In the genomic region with DNA sequence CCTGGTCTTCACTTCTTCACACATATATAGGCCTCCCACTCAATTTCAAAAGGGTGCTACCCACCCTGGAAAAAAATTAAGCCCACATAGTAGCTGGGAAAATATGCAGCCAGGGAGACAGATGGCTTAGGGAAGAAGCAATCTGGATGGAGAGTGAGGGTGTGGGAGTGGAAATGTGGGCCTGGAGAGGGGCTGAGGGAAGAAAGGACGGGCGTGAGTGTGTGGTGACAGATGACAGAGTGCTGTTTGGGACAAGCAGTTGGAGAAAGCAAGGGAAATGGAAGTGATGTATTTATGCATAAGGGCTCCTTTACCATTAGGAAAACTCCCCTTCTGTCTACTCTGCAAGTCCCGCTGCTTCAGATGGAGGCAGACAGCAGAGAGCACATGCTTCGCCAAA, we compare ENCODE assay signal across 9 mouse cellular contexts.
A peak's percentile ranks its signal among the peaks of the same experiment; 100 is the strongest.
DNase-seq lines count a peak whose midpoint lies in the region; ATAC-seq lines count a peak whose summit lies in the region.
"Had no signal": no experiment of that assay in that cellular context is flagged by ENCODE, and none has a peak within 500 bp of the region (broad histone marks: within the 10 kb centered on the region; RNA-seq: fewer than 3 reads in every experiment).

No protein-coding gene starts in this region.

- H3K4me2 ChIP-seq in intestine, embryonic 14.5 days (ENCODE audit: low read length) = peak overlapping the region; percentile 2; the same call in 1 of the 2 replicates
- H3K4me2 ChIP-seq in intestine, embryonic 16.5 days (ENCODE audit: low read depth, low read length) = no peak overlapping the region
- peak overlapping the region; percentile 22 for H3K4me2 ChIP-seq in forebrain, embryonic 15.5 days (replicated peaks)
- 0 out of 2 replicates have a peak overlapping the region, but pooled peaks have one; percentile 16 for H3K4me2 ChIP-seq in neural tube, embryonic 13.5 days
- H3K4me2 ChIP-seq: embryonic facial prominence, embryonic 13.5 days had no signal

- no peak for ATAC-seq in intestine, embryonic 14.5 days (replicated peaks; ENCODE audit: low FRiP score, low TSS enrichment, low read depth)
- ATAC-seq in intestine, embryonic 16.5 days = no peak
- ATAC-seq in forebrain, embryonic 15.5 days (replicated peaks) = peak; percentile 94
- peak; percentile 34 for ATAC-seq in neural tube, embryonic 13.5 days (ENCODE audit: low read depth)
- no peak for ATAC-seq in erythroblast, adult 5-6 weeks (replicated peaks; ENCODE audit: low FRiP score, poor library complexity, severe bottlenecking)

- H3K4me3 ChIP-seq in intestine, embryonic 14.5 days (ENCODE audit: low read depth, low read length) = no peak overlapping the region
- no peak overlapping the region for H3K4me3 ChIP-seq in intestine, embryonic 16.5 days (ENCODE audit: low read length)
- H3K4me3 ChIP-seq in forebrain, embryonic 15.5 days = no peak overlapping the region
- no peak overlapping the region for H3K4me3 ChIP-seq in neural tube, embryonic 13.5 days
- H3K4me3 ChIP-seq: embryonic facial prominence, embryonic 13.5 days had no signal

- WGBS in intestine, embryonic 14.5 days = 31% methylated on average over 4 of the region's 4 CpGs
- WGBS in intestine, embryonic 16.5 days = 40% methylated on average over 4 of the region's 4 CpGs
- 10% methylated on average over 4 of the region's 4 CpGs for WGBS in forebrain, embryonic 15.5 days
- 18% methylated on average over 4 of the region's 4 CpGs for WGBS in neural tube, embryonic 13.5 days

- no peak overlapping the region for H3K9ac ChIP-seq in intestine, embryonic 14.5 days (ENCODE audit: low read length)
- H3K9ac ChIP-seq in intestine, embryonic 16.5 days (ENCODE audit: low read depth, low read length) = no peak overlapping the region
- no peak overlapping the region for H3K9ac ChIP-seq in forebrain, embryonic 15.5 days (replicated peaks)
- H3K9ac ChIP-seq in neural tube, embryonic 13.5 days = no peak overlapping the region
- H3K9ac ChIP-seq: embryonic facial prominence, embryonic 13.5 days had no signal

- no peaks in the 10 kb centered on the region for H3K27me3 ChIP-seq in intestine, embryonic 14.5 days (replicated peaks; ENCODE audit: control insufficient read depth, insufficient read depth, low read length)
- no peaks in the 10 kb centered on the region for H3K27me3 ChIP-seq in intestine, embryonic 16.5 days (replicated peaks; ENCODE audit: control insufficient read depth, insufficient read depth, low read length)
- no peaks in the 10 kb centered on the region for H3K27me3 ChIP-seq in forebrain, embryonic 15.5 days
- H3K27me3 ChIP-seq in neural tube, embryonic 13.5 days = no peaks in the 10 kb centered on the region
- H3K27me3 ChIP-seq: embryonic facial prominence, embryonic 13.5 days had no signal

- H3K27ac ChIP-seq in intestine, embryonic 14.5 days (ENCODE audit: low read depth) = no peak overlapping the region
- no peak overlapping the region for H3K27ac ChIP-seq in intestine, embryonic 16.5 days (ENCODE audit: low read length)
- peak overlapping the region; percentile 86 for H3K27ac ChIP-seq in forebrain, embryonic 15.5 days (replicated peaks)
- peak overlapping the region; percentile 81 for H3K27ac ChIP-seq in neural tube, embryonic 13.5 days (replicated peaks)
- H3K27ac ChIP-seq: embryonic facial prominence, embryonic 13.5 days had no signal

- no peak for DNase-seq in intestine, embryonic 14.5 days (ENCODE audit: low spot score)
- DNase-seq in layer of hippocampus, postnatal 25 days (ENCODE audit: extremely low spot score in 1 of 2, low spot score in 1 of 2) = peak; percentile 51 to 62
- DNase-seq in adrenal gland, adult 8-10 months = no peak
- DNase-seq in urinary bladder, adult 2 months (ENCODE audit: low spot score) = no peak

- no peaks in the 10 kb centered on the region for H3K36me3 ChIP-seq in intestine, embryonic 14.5 days (ENCODE audit: control insufficient read depth, insufficient read depth, low read length)
- no peaks in the 10 kb centered on the region for H3K36me3 ChIP-seq in intestine, embryonic 16.5 days (ENCODE audit: control insufficient read depth, insufficient read depth, low read length)
- H3K36me3 ChIP-seq in forebrain, embryonic 15.5 days = no peaks in the 10 kb centered on the region
- no peaks in the 10 kb centered on the region for H3K36me3 ChIP-seq in neural tube, embryonic 13.5 days
- H3K36me3 ChIP-seq: embryonic facial prominence, embryonic 13.5 days had no signal

- H3K4me1 ChIP-seq in intestine, embryonic 14.5 days (replicated peaks; ENCODE audit: control insufficient read depth, insufficient read depth, low read length) = peaks cover 52% of the 10 kb centered on the region
- peaks cover 16% of the 10 kb centered on the region; the same call in 1 of the 2 replicates for H3K4me1 ChIP-seq in intestine, embryonic 16.5 days (ENCODE audit: control insufficient read depth, insufficient read depth, low read length)
- H3K4me1 ChIP-seq in forebrain, embryonic 15.5 days = peaks cover 66% of the 10 kb centered on the region
- H3K4me1 ChIP-seq in neural tube, embryonic 13.5 days (replicated peaks) = peaks cover 76% of the 10 kb centered on the region

- H3K9me3 ChIP-seq in intestine, embryonic 14.5 days (ENCODE audit: control insufficient read depth, low read length) = no peaks in the 10 kb centered on the region
- H3K9me3 ChIP-seq in intestine, embryonic 16.5 days (ENCODE audit: control insufficient read depth, low read length) = no peaks in the 10 kb centered on the region
- H3K9me3 ChIP-seq in forebrain, embryonic 15.5 days = no peaks in the 10 kb centered on the region
- H3K9me3 ChIP-seq in neural tube, embryonic 13.5 days = no peaks in the 10 kb centered on the region
- H3K9me3 ChIP-seq: embryonic facial prominence, embryonic 13.5 days had no signal

Comparison
In these comparisons a context has a peak if more than half of its experiments do, and no peak if none do; other contexts are left out.
1. ATAC-seq: peak in forebrain, embryonic 15.5 days (single experiment) and neural tube, embryonic 13.5 days (single experiment); none in intestine, embryonic 14.5 days (single experiment), intestine, embryonic 16.5 days (single experiment) and erythroblast, adult 5-6 weeks (single experiment).
2. DNase-seq: peak in layer of hippocampus, postnatal 25 days (2 of 2); none in intestine, embryonic 14.5 days (single experiment), adrenal gland, adult 8-10 months (single experiment) and urinary bladder, adult 2 months (single experiment).
3. H3K27ac ChIP-seq: peak in forebrain, embryonic 15.5 days (single experiment) and neural tube, embryonic 13.5 days (single experiment); none in intestine, embryonic 14.5 days (single experiment) and intestine, embryonic 16.5 days (single experiment).